Mouse (Mus musculus) forebrain, embryonic 13.5 days (tissue): ENCODE data around the gene Trp53i11. TPM values are rescaled to one million over a fixed set of nuclear protein-coding genes. Genes with fewer than 3 reads are reported as not detected.
A peak's percentile ranks its signal among the peaks of the same experiment; 100 is the strongest.

Experiments
- ATAC-seq: fragments of 200-750 bp; cut with Nextera tagmentation; 2 replicates; pipeline ENCODE4 v1.8.0; 2017
- H3K27ac ChIP-seq: fragments of 300-500 bp; sonication (generic); 2 replicates; pipeline ENCODE4 v1.5.1; 2015; ENCODE audit warnings: inconsistent platforms, mild to moderate bottlenecking, moderate library complexity
- H3K27me3 ChIP-seq: fragments of 300-500 bp; sonication (generic); 2 replicates; pipeline ENCODE4 v1.6.1; 2015; ENCODE audit warnings: mild to moderate bottlenecking, inconsistent platforms
- H3K36me3 ChIP-seq: fragments of 300-500 bp; sonication (generic); 2 replicates; pipeline ENCODE4 v1.6.1; 2015; ENCODE audit warnings: mild to moderate bottlenecking, inconsistent platforms; ENCODE audit not compliant: poor library complexity, severe bottlenecking
- H3K4me1 ChIP-seq: fragments of 300-500 bp; sonication (generic); 2 replicates; pipeline ENCODE4 v1.6.1; 2015; ENCODE audit warnings: inconsistent platforms
- H3K4me2 ChIP-seq: fragments of 300-500 bp; sonication (generic); 2 replicates; pipeline ENCODE4 v1.6.1; 2015; ENCODE audit warnings: inconsistent platforms, mild to moderate bottlenecking, moderate library complexity
- H3K4me3 ChIP-seq: fragments of 300-500 bp; sonication (generic); 2 replicates; pipeline ENCODE4 v1.5.1; 2015; ENCODE audit warnings: mild to moderate bottlenecking, inconsistent platforms
- H3K9ac ChIP-seq: fragments of 300-500 bp; sonication (generic); 2 replicates; pipeline ENCODE4 v1.6.1; 2015; ENCODE audit warnings: mild to moderate bottlenecking, inconsistent platforms
- H3K9me3 ChIP-seq: fragments of 300-500 bp; sonication (generic); replicated peaks from 2 replicates; pipeline ENCODE4 v1.6.1; 2016; ENCODE audit warnings: inconsistent platforms
- WGBS: fragments of 180-500 bp; shearing (Covaris S2); methylation state at CpG from one replicate; pipeline ENCODE4 v1.1.7; 2015; 5-methylcytosine and 5-hydroxymethylcytosine counted together
- polyA plus RNA-seq: library from polyadenylated mRNA; unstranded; fragments of >200 nt; fragmentation: Nextera tagmentation; extraction: Ambion mirVana; gene quantifications from 2 replicates; pipeline ENCODE4 v1.2.1, GENCODE M21; 2015

Gene Trp53i11
- 84.5 and 87.5 TPM in 2 replicates for polyA plus RNA-seq

- no peaks in the 10 kb centered on the region for H3K9me3 ChIP-seq
- peak within 1 kb of the TSS; percentile 90 for H3K4me3 ChIP-seq
- H3K9ac ChIP-seq: peak within 1 kb of the TSS; percentile 98
- H3K4me1 ChIP-seq: peaks cover 46% of the 10 kb centered on the region
- no peaks in the 10 kb centered on the region; the same call in 1 of the 2 replicates for H3K36me3 ChIP-seq
- WGBS: under 1% methylated on average over 65 of the region's 69 CpGs
- H3K4me2 ChIP-seq: peak within 1 kb of the TSS; percentile 80
- ATAC-seq: peak; percentile 89
- H3K27me3 ChIP-seq: peaks cover 3% of the 10 kb centered on the region; the same call in 1 of the 2 replicates
- H3K27ac ChIP-seq: peak within 1 kb of the TSS; percentile 95
Observed at GRCm38 (mm10) chr2:93187323-93187996, at the start of gene Trp53i11. Gene Trp53i11 (plus strand): TSS chr2:93187548.

GRCm38 (mm10) chr2:93139476-93139875, 47.9 kb upstream of the Trp53i11 start:
- no peaks in the 10 kb centered on the region for H3K9me3 ChIP-seq
- WGBS: 92% methylated on average over 7 of the region's 7 CpGs
- H3K36me3 ChIP-seq: no peaks in the 10 kb centered on the region
- H3K4me3 ChIP-seq: no peak overlapping the region
- H3K27ac ChIP-seq: no peak overlapping the region
- no peaks in the 10 kb centered on the region for H3K27me3 ChIP-seq
- no peak overlapping the region for H3K9ac ChIP-seq
- H3K4me2 ChIP-seq: no peak overlapping the region
- H3K4me1 ChIP-seq: peaks cover 11% of the 10 kb centered on the region; the same call in 1 of the 2 replicates
- no peak for ATAC-seq

GRCm38 (mm10) chr2:93141329-93141728, 46.0 kb upstream of the Trp53i11 start:
- H3K27me3 ChIP-seq: no peaks in the 10 kb centered on the region
- no peak overlapping the region for H3K4me2 ChIP-seq
- peak; percentile 33; the same call in 1 of the 2 replicates for ATAC-seq
- H3K4me3 ChIP-seq: no peak overlapping the region
- peak overlapping the region; percentile 12; the same call in 1 of the 2 replicates for H3K27ac ChIP-seq
- H3K4me1 ChIP-seq: peaks cover 11% of the 10 kb centered on the region; the same call in 1 of the 2 replicates
- no peak overlapping the region for H3K9ac ChIP-seq
- no peaks in the 10 kb centered on the region for H3K36me3 ChIP-seq
- WGBS: 80% methylated on average over 3 of the region's 3 CpGs
- H3K9me3 ChIP-seq: no peaks in the 10 kb centered on the region

GRCm38 (mm10) chr2:93142616-93143015, 44.7 kb upstream of the Trp53i11 start:
- Histone ChIP-seq H3K4me1 (peaks cover 11% of the 10 kb centered on the region; the same call in 1 of the 2 replicates), H3K9me3 (no peaks in the 10 kb centered on the region), H3K4me2 (no peak overlapping the region), H3K9ac (no peak overlapping the region), H3K4me3 (no peak overlapping the region), H3K27ac (no peak overlapping the region), H3K27me3 (no peaks in the 10 kb centered on the region), H3K36me3 (no peaks in the 10 kb centered on the region)
- ATAC-seq: no peak
- 67% methylated on average over 7 of the region's 7 CpGs for WGBS

- H3K9me3 ChIP-seq: no peaks in the 10 kb centered on the region
- 95% methylated on average over 3 of the region's 3 CpGs for WGBS
- no peak overlapping the region for H3K4me3 ChIP-seq
- H3K27ac ChIP-seq: no peak overlapping the region
- H3K27me3 ChIP-seq: no peaks in the 10 kb centered on the region
- H3K9ac ChIP-seq: no peak overlapping the region
- no peak overlapping the region for H3K4me2 ChIP-seq
- ATAC-seq: no peak
- H3K36me3 ChIP-seq: no peaks in the 10 kb centered on the region
- peaks cover 11% of the 10 kb centered on the region; the same call in 1 of the 2 replicates for H3K4me1 ChIP-seq
Observed at GRCm38 (mm10) chr2:93144126-93144525, 43.2 kb upstream of the Trp53i11 start.

- WGBS: 51% methylated on average over 2 of the region's 2 CpGs
Observed at GRCm38 (mm10) chr2:93150009-93150408, 37.3 kb upstream of the Trp53i11 start.

GRCm38 (mm10) chr2:93150673-93151450, 36.5 kb upstream of the Trp53i11 start:
- no peaks in the 10 kb centered on the region for H3K36me3 ChIP-seq
- WGBS: 77% methylated on average over 9 of the region's 9 CpGs
- H3K4me1 ChIP-seq: peaks cover 13% of the 10 kb centered on the region; the same call in 1 of the 2 replicates

More at GRCm38 (mm10) chr2:93150009-93150408, 37.3 kb upstream of the Trp53i11 start:
- Histone ChIP-seq H3K27ac (no peak overlapping the region), H3K4me2 (no peak overlapping the region), H3K36me3 (no peaks in the 10 kb centered on the region), H3K4me1 (peaks cover 13% of the 10 kb centered on the region; the same call in 1 of the 2 replicates), H3K4me3 (no peak overlapping the region), H3K27me3 (no peaks in the 10 kb centered on the region), H3K9me3 (no peaks in the 10 kb centered on the region), H3K9ac (no peak overlapping the region)
- ATAC-seq: no peak

GRCm38 (mm10) chr2:93152191-93152601, 35.2 kb upstream of the Trp53i11 start:
- no peaks in the 10 kb centered on the region for H3K36me3 ChIP-seq
- no peak overlapping the region for H3K4me3 ChIP-seq
- no peak overlapping the region for H3K27ac ChIP-seq
- no peaks in the 10 kb centered on the region for H3K9me3 ChIP-seq
- WGBS: 77% methylated on average over 6 of the region's 6 CpGs
- H3K4me1 ChIP-seq: peaks cover 13% of the 10 kb centered on the region; the same call in 1 of the 2 replicates
- H3K27me3 ChIP-seq: no peaks in the 10 kb centered on the region
- H3K9ac ChIP-seq: no peak overlapping the region
- ATAC-seq: no peak
- no peak overlapping the region for H3K4me2 ChIP-seq

More at GRCm38 (mm10) chr2:93150673-93151450, 36.5 kb upstream of the Trp53i11 start:
- Histone ChIP-seq H3K4me2 (no peak overlapping the region), H3K27me3 (no peaks in the 10 kb centered on the region), H3K9me3 (no peaks in the 10 kb centered on the region), H3K4me3 (no peak overlapping the region), H3K9ac (no peak overlapping the region), H3K27ac (no peak overlapping the region)
- no peak for ATAC-seq

- Histone ChIP-seq H3K27me3 (no peaks in the 10 kb centered on the region), H3K27ac (no peak overlapping the region), H3K4me1 (peaks cover 13% of the 10 kb centered on the region; the same call in 1 of the 2 replicates), H3K4me2 (no peak overlapping the region), H3K9me3 (no peaks in the 10 kb centered on the region), H3K36me3 (no peaks in the 10 kb centered on the region), H3K9ac (no peak overlapping the region), H3K4me3 (no peak overlapping the region)
- ATAC-seq: peak; percentile 36; the same call in 1 of the 2 replicates
- WGBS: 73% methylated on average over 7 of the region's 7 CpGs
Observed at GRCm38 (mm10) chr2:93152883-93153491, 34.4 kb upstream of the Trp53i11 start.

- Histone ChIP-seq H3K4me1 (peaks cover 13% of the 10 kb centered on the region; the same call in 1 of the 2 replicates), H3K9ac (no peak overlapping the region), H3K36me3 (no peaks in the 10 kb centered on the region), H3K27me3 (no peaks in the 10 kb centered on the region), H3K4me3 (no peak overlapping the region), H3K9me3 (no peaks in the 10 kb centered on the region), H3K4me2 (no peak overlapping the region), H3K27ac (no peak overlapping the region)
- ATAC-seq: no peak
- WGBS: 100% methylated on average over 1 of the region's 1 CpGs
Observed at GRCm38 (mm10) chr2:93153833-93154232, 33.5 kb upstream of the Trp53i11 start.

GRCm38 (mm10) chr2:93154486-93155032, 32.8 kb upstream of the Trp53i11 start:
- Histone ChIP-seq H3K4me3 (no peak overlapping the region), H3K4me1 (peaks cover 13% of the 10 kb centered on the region; the same call in 1 of the 2 replicates), H3K36me3 (no peaks in the 10 kb centered on the region), H3K27ac (no peak overlapping the region), H3K27me3 (no peaks in the 10 kb centered on the region), H3K9ac (no peak overlapping the region), H3K9me3 (no peaks in the 10 kb centered on the region), H3K4me2 (no peak overlapping the region)
- WGBS: 80% methylated on average over 1 of the region's 1 CpGs
- no peak for ATAC-seq
